Mouse (Mus musculus) hindbrain, embryonic 11.5 days (tissue): ENCODE data around the gene Pld4. TPM values are rescaled to one million over a fixed set of nuclear protein-coding genes. Genes with fewer than 3 reads are reported as not detected.
"Not testable (repeated sequence)": the region's sequence is repeated elsewhere in the genome, so short reads cannot be mapped to it uniquely, and the experiment has no call there.

Experiments used
- ATAC-seq: fragments of 200-750 bp; cut with Nextera tagmentation; 2 replicates; pipeline ENCODE4 v1.8.0; 2017; ENCODE audit warnings: mild to moderate bottlenecking, moderate TSS enrichment, moderate library complexity; ENCODE audit not compliant: low FRiP score
- DNase-seq: peaks from one replicate; pipeline ENCODE4 v3.0.0-alpha.2; 2015; ENCODE audit warnings: low spot score
- H3K27ac ChIP-seq: fragments of 300-500 bp; sonication (generic); 2 replicates; pipeline ENCODE4 v1.5.1; 2014; ENCODE audit warnings: mild to moderate bottlenecking, low read depth, low read length
- H3K27me3 ChIP-seq: fragments of 300-500 bp; sonication (generic); 2 replicates; pipeline ENCODE4 v1.6.1; 2014; ENCODE audit warnings: mild to moderate bottlenecking, low read length, moderate library complexity, mixed read lengths; ENCODE audit not compliant: control insufficient read depth, insufficient read depth
- H3K36me3 ChIP-seq: fragments of 300-500 bp; sonication (generic); 2 replicates; pipeline ENCODE4 v1.6.1; 2014; ENCODE audit warnings: mild to moderate bottlenecking, low read length, moderate library complexity, mixed read lengths; ENCODE audit not compliant: control insufficient read depth, insufficient read depth
- H3K4me1 ChIP-seq: fragments of 300-500 bp; sonication (generic); replicated peaks from 2 replicates; pipeline ENCODE4 v1.6.1; 2014; ENCODE audit warnings: low read length, mixed read lengths; ENCODE audit not compliant: control insufficient read depth, insufficient read depth
- H3K4me2 ChIP-seq: fragments of 300-500 bp; sonication (generic); replicated peaks from 2 replicates; pipeline ENCODE4 v1.6.1; 2014; ENCODE audit warnings: mild to moderate bottlenecking, low read depth, low read length
- H3K4me3 ChIP-seq: fragments of 300-500 bp; sonication (generic); 2 replicates; pipeline ENCODE4 v1.5.1; 2014; ENCODE audit warnings: low read depth, low read length
- H3K9ac ChIP-seq: fragments of 300-500 bp; sonication (generic); 2 replicates; pipeline ENCODE4 v1.6.1; 2014; ENCODE audit warnings: low read depth, low read length
- H3K9me3 ChIP-seq: fragments of 300-500 bp; sonication (generic); 2 replicates; pipeline ENCODE4 v1.6.1; 2016; ENCODE audit warnings: low read length; ENCODE audit not compliant: control insufficient read depth
- WGBS: fragments of 180-500 bp; shearing (Covaris S2); extraction: QIAGEN DNeasy Blood & Tissue Kit; methylation state at CpG from one replicate; pipeline ENCODE4 v1.1.7; 2014; 5-methylcytosine and 5-hydroxymethylcytosine counted together
- polyA plus RNA-seq: library from polyadenylated mRNA; unstranded; fragments of >200 nt; fragmentation: Nextera tagmentation; extraction: Ambion mirVana; gene quantifications from 2 replicates; pipeline ENCODE4 v1.2.1, GENCODE M21; 2014

Pld4 gene
- polyA plus RNA-seq, 1 experiment from 2014 or later: 6.2 TPM

- peak; percentile 94 for ATAC-seq
These were observed 48.3 kb downstream of the Pld4 start, which contains the start of gene Clba1 for GRCm38 (mm10) chr12:112808587-112809364. TSS of gene Clba1 (plus strand) at chr12:112808937.

DNA sequence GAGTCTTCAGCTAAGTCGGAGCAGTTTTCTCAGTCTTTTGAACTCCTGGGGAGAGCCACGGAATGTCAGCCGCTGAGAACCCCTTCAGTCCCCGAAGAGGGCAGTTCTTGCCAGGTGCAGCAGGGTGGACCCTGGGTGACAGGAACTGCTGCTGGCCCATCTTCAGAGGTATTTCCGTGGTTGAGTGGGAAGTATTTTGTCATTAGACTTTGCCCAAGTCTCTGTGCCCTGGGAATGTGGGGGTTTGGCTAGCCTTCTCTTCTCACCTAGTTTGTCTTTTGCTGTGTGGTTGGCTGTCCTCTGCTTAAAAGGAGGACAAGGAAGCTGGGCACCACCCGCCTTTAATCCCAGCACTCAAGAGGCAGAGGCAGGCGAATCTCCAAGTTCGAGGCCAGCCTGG, 49.2 kb downstream of the Pld4 start:
- 29% methylated on average over 8 of the region's 8 CpGs for WGBS
- ATAC-seq: no peak

More at GRCm38 (mm10) chr12:112808587-112809364, 48.3 kb downstream of the Pld4 start, which contains the start of gene Clba1:
- Histone ChIP-seq H3K9ac (peak within 1 kb of the TSS; percentile 65), H3K27me3 (no peaks in the 10 kb centered on the region), H3K9me3 (no peaks in the 10 kb centered on the region), H3K36me3 (no peaks in the 10 kb centered on the region), H3K4me1 (peaks cover 5% of the 10 kb centered on the region), H3K4me3 (peak within 1 kb of the TSS; percentile 66), H3K4me2 (peak within 1 kb of the TSS; percentile 93), H3K27ac (peak within 1 kb of the TSS; percentile 27; the same call in 1 of the 2 replicates)
- under 1% methylated on average over 64 of the region's 64 CpGs for WGBS
- DNase-seq: peak; percentile 96

GRCm38 (mm10) chr12:112810092-112810885, 49.8 kb downstream of the Pld4 start:
- ATAC-seq: no peak
- no peak overlapping the region for H3K4me3 ChIP-seq
- WGBS: 64% methylated on average over 19 of the region's 19 CpGs

More for the DNA sequence above, 49.2 kb downstream of the Pld4 start:
- peak overlapping the region; percentile 93 for H3K4me2 ChIP-seq
- DNase-seq: no peak
- H3K4me1 ChIP-seq: peaks cover 5% of the 10 kb centered on the region
- H3K9me3 ChIP-seq: no peaks in the 10 kb centered on the region
- H3K27ac ChIP-seq: no peak overlapping the region
- no peaks in the 10 kb centered on the region for H3K36me3 ChIP-seq
- peak overlapping the region; percentile 65 for H3K9ac ChIP-seq
- H3K4me3 ChIP-seq: peak overlapping the region; percentile 66
- no peaks in the 10 kb centered on the region for H3K27me3 ChIP-seq

GRCm38 (mm10) chr12:112813370-112813769, 52.9 kb downstream of the Pld4 start:
- DNase-seq (no peak), ATAC-seq (no peak)
- no peak overlapping the region for H3K27ac ChIP-seq
- 94% methylated on average over 7 of the region's 7 CpGs for WGBS
- H3K4me1 ChIP-seq: peaks cover 5% of the 10 kb centered on the region
- 0 out of 2 replicates have a peak, but pooled peaks cover 2% of the 10 kb centered on the region for H3K36me3 ChIP-seq
- no peaks in the 10 kb centered on the region for H3K27me3 ChIP-seq
- H3K9me3 ChIP-seq: no peaks in the 10 kb centered on the region
- H3K4me2 ChIP-seq: no peak overlapping the region
- H3K4me3 ChIP-seq: no peak overlapping the region
- H3K9ac ChIP-seq: no peak overlapping the region

More at GRCm38 (mm10) chr12:112810092-112810885, 49.8 kb downstream of the Pld4 start:
- Histone ChIP-seq H3K27me3 (no peaks in the 10 kb centered on the region), H3K4me2 (no peak overlapping the region; the same call in 1 of the 2 replicates), H3K27ac (no peak overlapping the region), H3K9ac (peak overlapping the region; percentile 65; the same call in 1 of the 2 replicates), H3K4me1 (peaks cover 5% of the 10 kb centered on the region), H3K9me3 (no peaks in the 10 kb centered on the region), H3K36me3 (no peaks in the 10 kb centered on the region)
- no peak for DNase-seq

- H3K4me1 ChIP-seq: no peaks in the 10 kb centered on the region
- peaks cover 8% of the 10 kb centered on the region for H3K36me3 ChIP-seq
- no peak overlapping the region for H3K27ac ChIP-seq
- 84% methylated on average over 14 of the region's 14 CpGs for WGBS
- DNase-seq (no peak), ATAC-seq (no peak)
- no peak overlapping the region for H3K4me2 ChIP-seq
- H3K9ac ChIP-seq: no peak overlapping the region
- no peak overlapping the region for H3K4me3 ChIP-seq
- no peaks in the 10 kb centered on the region for H3K9me3 ChIP-seq
- H3K27me3 ChIP-seq: no peaks in the 10 kb centered on the region
These were observed 54.4 kb downstream of the Pld4 start for GRCm38 (mm10) chr12:112814682-112815470.

DNA sequence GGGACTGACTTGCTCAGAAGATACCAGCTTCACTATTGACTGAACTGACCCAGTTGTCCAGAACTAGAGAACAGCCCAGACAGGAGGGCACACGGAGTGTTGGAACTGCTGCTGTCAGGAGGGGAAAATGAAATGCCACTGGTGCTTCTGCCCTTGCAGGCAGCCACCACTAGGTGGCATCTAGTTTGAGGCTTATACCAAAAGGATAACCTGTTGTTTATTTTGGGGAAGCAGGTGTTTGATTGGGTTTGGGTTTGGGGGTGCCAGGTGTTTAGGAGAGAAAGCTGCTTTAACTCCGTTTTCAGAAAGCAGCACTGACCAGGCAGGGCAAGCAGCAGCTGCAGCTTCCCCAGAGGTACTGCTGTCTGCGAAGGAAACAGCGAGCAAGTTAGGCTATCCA, 55.8 kb downstream of the Pld4 start:
- DNase-seq (peak; percentile 63), ATAC-seq (no peak)
- Histone ChIP-seq H3K27ac (no peak overlapping the region), H3K36me3 (peaks cover 13% of the 10 kb centered on the region), H3K4me3 (no peak overlapping the region), H3K27me3 (no peaks in the 10 kb centered on the region), H3K9ac (no peak overlapping the region), H3K4me2 (no peak overlapping the region), H3K4me1 (no peaks in the 10 kb centered on the region), H3K9me3 (no peaks in the 10 kb centered on the region)
- 63% methylated on average over 4 of the region's 4 CpGs for WGBS

- H3K27ac ChIP-seq, H3K9ac ChIP-seq, H3K27me3 ChIP-seq, H3K4me2 ChIP-seq, H3K9me3 ChIP-seq, DNase-seq, H3K4me1 ChIP-seq, H3K4me3 ChIP-seq, ATAC-seq: not testable (repeated sequence)
- H3K36me3 ChIP-seq: peaks cover 18% of the 10 kb centered on the region
- WGBS: 85% methylated on average over 7 of the region's 7 CpGs
These were observed 56.4 kb downstream of the Pld4 start for GRCm38 (mm10) chr12:112816866-112817265.
